In the genomic region with DNA sequence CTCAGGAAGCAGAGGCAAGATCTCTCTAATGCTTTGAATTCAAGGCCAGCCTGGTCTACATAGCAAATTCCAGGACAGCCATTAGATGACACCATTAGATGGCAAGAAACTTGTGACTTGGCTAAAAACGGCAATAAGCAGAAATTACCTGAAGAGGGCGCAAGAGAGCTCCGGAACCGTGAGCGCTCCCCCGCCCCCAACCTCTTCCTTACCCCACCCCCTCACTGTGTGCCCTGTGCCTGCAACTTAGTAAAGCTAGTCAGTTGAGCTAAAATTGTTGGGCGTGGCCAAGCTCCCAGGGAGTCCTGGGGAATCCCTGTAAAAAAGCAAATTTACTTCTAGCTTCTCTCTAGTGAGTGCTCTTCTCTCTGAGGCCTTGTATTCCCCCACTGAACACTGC, we compare ENCODE assay signal across 9 mouse cellular contexts. TPM values are rescaled to one million over a fixed set of nuclear protein-coding genes. Genes with fewer than 3 reads are reported as not detected.
DNase-seq lines count a peak whose midpoint lies in the region; ATAC-seq lines count a peak whose summit lies in the region.
"Had no signal": no experiment of that assay in that cellular context is flagged by ENCODE, and none has a peak within 500 bp of the region (broad histone marks: within the 10 kb centered on the region; RNA-seq: fewer than 3 reads in every experiment).

No protein-coding gene starts in this region.

- H3K9me3 ChIP-seq in heart, embryonic 11.5 days (replicated peaks; ENCODE audit: control insufficient read depth, low read length), result no peaks in the 10 kb centered on the region
- H3K9me3 ChIP-seq in hindbrain, embryonic 12.5 days (replicated peaks), result no peaks in the 10 kb centered on the region
- H3K9me3 ChIP-seq in stomach, embryonic 16.5 days (replicated peaks; ENCODE audit: control insufficient read depth, low read length), result no peaks in the 10 kb centered on the region
- H3K9me3 ChIP-seq: midbrain, embryonic 12.5 days had no signal

- H3K4me1 ChIP-seq in heart, embryonic 11.5 days (ENCODE audit: control insufficient read depth, insufficient read depth, low read length), result peaks cover 5% of the 10 kb centered on the region; the same call in 1 of the 2 replicates
- H3K4me1 ChIP-seq in hindbrain, embryonic 12.5 days, result 0 out of 2 replicates have a peak, but pooled peaks cover 2% of the 10 kb centered on the region
- no peaks in the 10 kb centered on the region for H3K4me1 ChIP-seq in stomach, embryonic 16.5 days (ENCODE audit: control insufficient read depth, insufficient read depth, low read length)
- H3K4me1 ChIP-seq: midbrain, embryonic 12.5 days had no signal

- DNase-seq in heart, adult 18-20 months, result peak; percentile 82 to 83
- peak; percentile 87 for DNase-seq in adipocyte (ENCODE audit: low spot score)
- peak; percentile 76 for DNase-seq in embryo, embryonic 11 days
- peak; percentile 16 to 37 for DNase-seq in left cerebral cortex, postnatal 25 days (ENCODE audit: low spot score in 2 of 2)

- no peaks in the 10 kb centered on the region for H3K36me3 ChIP-seq in heart, embryonic 11.5 days (ENCODE audit: control insufficient read depth, insufficient read depth, low read length)
- H3K36me3 ChIP-seq in hindbrain, embryonic 12.5 days, result no peaks in the 10 kb centered on the region
- H3K36me3 ChIP-seq in stomach, embryonic 16.5 days (ENCODE audit: control insufficient read depth, insufficient read depth, low read length), result no peaks in the 10 kb centered on the region
- H3K36me3 ChIP-seq: midbrain, embryonic 12.5 days had no signal

- ATAC-seq in heart, embryonic 11.5 days (replicated peaks; ENCODE audit: insufficient number of reproducible peaks, low FRiP score, low TSS enrichment), result no peak
- ATAC-seq in hindbrain, embryonic 12.5 days (ENCODE audit: low FRiP score), result peak; percentile 60; the same call in 1 of the 2 replicates
- peak; percentile 67 for ATAC-seq in megakaryocyte-erythroid progenitor cell, adult 5-6 weeks (replicated peaks; ENCODE audit: low FRiP score, low TSS enrichment, poor library complexity, severe bottlenecking)
- ATAC-seq in stomach, embryonic 16.5 days (ENCODE audit: insufficient read depth, low FRiP score), result peak; percentile 63; the same call in 1 of the 2 replicates

- H3K9ac ChIP-seq in heart, embryonic 11.5 days (ENCODE audit: low read depth, low read length), result no peak overlapping the region
- H3K9ac ChIP-seq in hindbrain, embryonic 12.5 days, result no peak overlapping the region
- H3K9ac ChIP-seq in stomach, embryonic 16.5 days (ENCODE audit: low read length), result no peak overlapping the region; the same call in 1 of the 2 replicates
- H3K9ac ChIP-seq: midbrain, embryonic 12.5 days had no signal

- WGBS in heart, embryonic 11.5 days (ENCODE audit: insufficient replicate concordance), result 14% methylated on average over 7 of the region's 7 CpGs
- WGBS in hindbrain, embryonic 12.5 days, result 22% methylated on average over 7 of the region's 7 CpGs
- 13% methylated on average over 7 of the region's 7 CpGs for WGBS in stomach, embryonic 16.5 days

- H3K27ac ChIP-seq in heart, embryonic 11.5 days (ENCODE audit: low read depth, low read length), result no peak overlapping the region
- no peak overlapping the region for H3K27ac ChIP-seq in hindbrain, embryonic 12.5 days
- H3K27ac ChIP-seq in stomach, embryonic 16.5 days (ENCODE audit: low read length), result peak overlapping the region; percentile 81
- H3K27ac ChIP-seq: midbrain, embryonic 12.5 days had no signal

- intact Hi-C loops in left cerebral cortex, postnatal 25 days (cut with DNase I), result loop anchor here (1.0 kb wide), 1 partner anchor 40 kb away; no protein-coding TSS in a partner anchor

- H3K4me2 ChIP-seq in heart, embryonic 11.5 days, result no peak overlapping the region
- no peak overlapping the region for H3K4me2 ChIP-seq in hindbrain, embryonic 12.5 days (replicated peaks)
- H3K4me2 ChIP-seq in stomach, embryonic 16.5 days (ENCODE audit: low read depth, low read length), result no peak overlapping the region
- H3K4me2 ChIP-seq: midbrain, embryonic 12.5 days had no signal

- H3K4me3 ChIP-seq in heart, embryonic 11.5 days (ENCODE audit: low read depth, low read length), result no peak overlapping the region
- no peak overlapping the region for H3K4me3 ChIP-seq in hindbrain, embryonic 12.5 days
- H3K4me3 ChIP-seq in stomach, embryonic 16.5 days (replicated peaks; ENCODE audit: low read length), result no peak overlapping the region
- H3K4me3 ChIP-seq: midbrain, embryonic 12.5 days had no signal

- H3K27me3 ChIP-seq in heart, embryonic 11.5 days (ENCODE audit: control insufficient read depth, insufficient read depth, low read length), result 0 out of 2 replicates have a peak, but pooled peaks cover 3% of the 10 kb centered on the region
- H3K27me3 ChIP-seq in hindbrain, embryonic 12.5 days, result peaks cover 39% of the 10 kb centered on the region
- H3K27me3 ChIP-seq in stomach, embryonic 16.5 days (ENCODE audit: control insufficient read depth, insufficient read depth, low read length), result no peaks in the 10 kb centered on the region; the same call in 1 of the 2 replicates

RNA-seq across cellular contexts. Expression of gene Prps1, which starts 47.5 kb away (rescaled TPM):
- total RNA-seq in heart, adult 18-20 months (2021), result 10 to 100 TPM; 27.6 to 28.7 TPM
- 59.5 and 70.2 TPM in 2 replicates for polyA plus RNA-seq in heart, embryonic 11.5 days (2014; fragmentation: Nextera tagmentation; extraction: Ambion mirVana)
- polyA plus RNA-seq in hindbrain, embryonic 12.5 days (2016; fragmentation: Nextera tagmentation; extraction: Ambion mirVana), result 56.1 and 56.9 TPM in 2 replicates
- total RNA-seq in left cerebral cortex, postnatal 25 days (2021), result 10 to 100 TPM; 63.5 to 83.1 TPM
- total RNA-seq in megakaryocyte-erythroid progenitor cell, adult 5-6 weeks (2014; fragmentation: Nextera tagmentation), result 86.5 and 96.9 TPM in 2 replicates
- total RNA-seq in megakaryocyte-erythroid progenitor cell, adult 5-6 weeks (2017), result 98.2 and 101 TPM in 2 replicates
- polyA plus RNA-seq in stomach, embryonic 16.5 days (2015; fragmentation: Nextera tagmentation; extraction: Ambion mirVana), result 30.6 and 32.0 TPM in 2 replicates

Comparison
In these comparisons a context has a peak if more than half of its experiments do, and no peak if none do; other contexts are left out.
1. DNase-seq: peak in every context shown above with its lines; median percentile 87 in adipocyte; 82 in heart, adult 18-20 months; 76 in embryo, embryonic 11 days; 26 in left cerebral cortex, postnatal 25 days.